Mouse (Mus musculus) brown adipose tissue, adult 24 weeks (tissue): ENCODE results near the gene Copg1. TPM values are rescaled to one million over a fixed set of nuclear protein-coding genes. Genes with fewer than 3 reads are reported as not detected.

Experiments
- H3K27ac ChIP-seq: fragments of 200-500 bp; replicated peaks from 2 replicates; pipeline ENCODE4 v1.5.1; 2012; ENCODE audit warnings: low read depth, mild to moderate bottlenecking, low read length
- H3K4me1 ChIP-seq: fragments of 200-500 bp; 2 replicates; pipeline ENCODE4 v1.6.1; 2012; ENCODE audit warnings: low read length, mixed read lengths; ENCODE audit not compliant: control insufficient read depth, insufficient read depth, insufficient read length
- H3K4me3 ChIP-seq: fragments of 200-500 bp; 2 replicates; pipeline ENCODE4 v1.5.1; 2012; ENCODE audit warnings: low read depth, mild to moderate bottlenecking, low read length, moderate library complexity; ENCODE audit not compliant: insufficient read depth
- polyA plus RNA-seq: library from polyadenylated mRNA; stranded (reverse); fragments of >200 nt; gene quantifications from 2 replicates; pipeline ENCODE4 v1.2.4, GENCODE M21; 2012; ENCODE audit not compliant: missing spikeins, insufficient read depth, insufficient read length

The Copg1 gene
- polyA plus RNA-seq: 40.1 and 45.5 TPM in 2 replicates

DNA sequence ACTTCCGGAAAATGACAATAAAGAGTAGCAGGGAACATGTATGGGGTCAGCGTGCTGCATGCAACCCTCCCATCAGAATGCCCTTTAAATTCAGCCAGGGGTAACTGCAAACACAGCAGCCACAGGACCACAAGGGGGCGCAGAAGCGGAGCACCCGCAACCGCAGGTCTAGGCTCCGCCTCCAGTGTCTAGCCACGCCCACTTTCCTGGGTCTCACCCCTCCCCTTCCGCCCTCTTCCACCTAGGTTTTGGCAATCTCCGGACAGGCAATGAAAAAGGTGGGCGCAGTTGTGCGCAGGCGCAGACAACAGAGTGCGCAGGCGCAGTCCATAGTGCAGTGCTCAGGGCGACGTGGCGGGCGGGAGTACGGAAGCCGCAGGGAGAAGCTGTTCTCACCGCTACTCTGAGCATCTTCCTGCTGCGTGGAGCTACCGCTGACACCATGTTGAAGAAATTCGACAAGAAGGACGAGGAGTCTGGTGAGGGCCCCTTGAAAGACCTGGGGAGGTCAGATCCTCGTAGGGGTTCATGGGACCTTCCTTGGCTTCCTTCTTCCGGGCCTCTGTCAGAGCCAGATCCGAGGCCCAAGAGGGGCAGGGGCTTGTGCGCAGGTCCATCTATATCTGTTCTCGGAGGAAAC, at the start of gene Copg1:
TSS of gene Copg1 (plus strand) at position 221 of the 640 bp plus-strand sequence.
- peak within 1 kb of the TSS; percentile 65 for H3K27ac ChIP-seq

DNA sequence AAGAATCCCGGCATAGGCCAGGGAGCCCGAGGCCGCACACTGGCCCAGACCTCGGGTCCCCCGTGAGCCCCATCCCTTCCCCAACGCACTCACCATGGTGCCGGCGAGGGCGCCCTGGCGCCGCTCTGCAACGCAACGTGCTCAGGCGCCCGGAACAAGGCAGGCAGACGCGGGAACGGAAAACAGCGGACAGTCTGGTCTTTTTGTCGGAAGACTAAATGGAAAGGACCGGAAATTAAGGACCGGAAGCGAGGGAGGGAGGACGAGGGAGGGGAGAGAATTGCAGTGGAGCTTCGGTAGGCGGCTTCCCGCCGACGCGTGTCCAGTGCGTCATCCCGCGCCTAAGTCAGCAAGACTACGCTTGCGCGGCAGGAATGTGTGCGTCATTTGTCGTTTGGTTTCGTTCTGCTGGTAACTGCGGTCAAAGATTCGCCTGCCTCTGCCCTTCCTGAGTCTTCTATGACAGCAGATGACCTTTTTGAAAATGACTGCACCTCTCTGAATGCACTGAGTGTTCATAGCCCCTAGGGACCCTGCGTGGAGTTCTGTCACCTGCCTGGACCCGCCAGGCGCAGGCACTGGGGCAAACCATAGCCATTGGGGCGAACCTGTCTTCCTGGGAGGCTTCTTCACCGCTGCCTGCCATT, 48.9 kb upstream of the Copg1 start, which contains the start of gene Isy1:
TSS of gene Isy1 (minus strand) at position 248 of the 647 bp plus-strand sequence.
- peak within 1 kb of the TSS; percentile 76 for H3K4me3 ChIP-seq
- peak within 1 kb of the TSS; percentile 96 for H3K27ac ChIP-seq
- H3K4me1 ChIP-seq: no peaks in the 10 kb centered on the region; the same call in 1 of the 2 replicates

More for the DNA sequence above, at the start of gene Copg1:
- H3K4me3 ChIP-seq: peak within 1 kb of the TSS; percentile 71
- H3K4me1 ChIP-seq: peaks cover 5% of the 10 kb centered on the region; the same call in 1 of the 2 replicates

DNA sequence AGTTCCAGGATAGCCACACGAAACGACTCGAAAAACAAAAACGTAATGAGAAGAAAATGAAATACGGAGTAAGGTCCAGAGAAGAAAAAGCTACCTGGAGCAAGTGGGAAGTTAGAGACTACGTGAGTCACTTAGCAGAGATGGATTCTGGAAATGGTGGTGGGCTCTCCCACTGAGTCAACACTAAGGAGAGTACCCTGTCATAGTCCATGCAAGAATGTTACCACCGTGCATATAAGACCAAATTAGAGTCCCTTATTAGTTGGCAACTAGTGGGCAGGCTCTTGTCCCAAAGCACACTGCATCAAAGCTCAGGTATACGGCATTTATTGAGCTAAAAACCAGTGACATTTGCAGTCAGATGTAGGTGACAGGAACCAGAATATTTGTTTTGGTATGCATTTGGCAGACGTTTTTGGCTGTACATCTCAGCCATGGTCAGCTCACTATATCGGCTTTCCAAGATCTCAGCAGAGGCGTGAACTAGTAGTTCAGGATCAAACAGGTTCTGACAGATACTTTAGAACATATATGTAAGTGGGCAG, 47.7 kb upstream of the Copg1 start:
- H3K27ac ChIP-seq: no peak overlapping the region
- H3K4me1 ChIP-seq: no peaks in the 10 kb centered on the region; the same call in 1 of the 2 replicates
- no peak overlapping the region for H3K4me3 ChIP-seq

DNA sequence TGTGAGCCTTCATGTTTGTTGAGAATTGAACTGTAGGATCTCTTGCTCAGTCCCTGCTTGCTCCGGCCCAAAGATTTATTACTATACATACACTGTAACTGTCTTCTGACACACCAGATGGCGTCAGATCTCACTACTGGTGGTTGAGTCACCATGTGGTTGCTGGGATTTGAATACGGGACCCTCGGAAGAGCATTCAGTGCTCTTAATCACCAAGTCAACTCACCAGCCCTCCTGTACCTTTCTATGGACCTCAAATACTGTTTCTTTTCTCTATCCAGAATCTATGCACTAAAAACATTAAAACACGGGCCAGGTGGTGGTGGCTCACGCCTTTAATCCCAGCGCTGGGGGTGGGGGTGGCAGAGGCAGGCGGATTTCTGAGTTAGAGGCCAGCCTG, 46.0 kb upstream of the Copg1 start:
- H3K27ac ChIP-seq: no peak overlapping the region
- no peak overlapping the region for H3K4me3 ChIP-seq
- H3K4me1 ChIP-seq: no peaks in the 10 kb centered on the region; the same call in 1 of the 2 replicates

DNA sequence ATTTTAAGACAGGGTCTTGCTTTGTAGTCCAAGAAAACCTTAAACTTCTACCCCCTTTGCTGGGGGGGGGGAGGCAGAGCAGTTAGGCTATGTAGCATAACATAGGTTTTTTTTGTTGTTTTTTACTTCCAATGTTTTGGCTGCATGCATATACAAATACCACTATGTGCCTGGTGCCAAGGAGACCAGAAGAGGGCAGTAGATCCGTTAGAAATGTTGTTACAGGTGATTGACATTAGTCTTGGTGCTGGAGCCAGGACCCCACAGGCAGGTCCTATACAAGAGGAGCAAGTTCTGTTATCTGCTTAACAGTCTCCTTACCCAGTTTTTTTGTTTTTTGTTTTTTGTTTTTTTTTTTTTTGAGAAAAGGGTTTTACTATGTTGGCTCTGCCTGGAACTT, 45.4 kb upstream of the Copg1 start:
- Histone ChIP-seq H3K4me3 (no peak overlapping the region), H3K27ac (no peak overlapping the region), H3K4me1 (no peaks in the 10 kb centered on the region; the same call in 1 of the 2 replicates)

DNA sequence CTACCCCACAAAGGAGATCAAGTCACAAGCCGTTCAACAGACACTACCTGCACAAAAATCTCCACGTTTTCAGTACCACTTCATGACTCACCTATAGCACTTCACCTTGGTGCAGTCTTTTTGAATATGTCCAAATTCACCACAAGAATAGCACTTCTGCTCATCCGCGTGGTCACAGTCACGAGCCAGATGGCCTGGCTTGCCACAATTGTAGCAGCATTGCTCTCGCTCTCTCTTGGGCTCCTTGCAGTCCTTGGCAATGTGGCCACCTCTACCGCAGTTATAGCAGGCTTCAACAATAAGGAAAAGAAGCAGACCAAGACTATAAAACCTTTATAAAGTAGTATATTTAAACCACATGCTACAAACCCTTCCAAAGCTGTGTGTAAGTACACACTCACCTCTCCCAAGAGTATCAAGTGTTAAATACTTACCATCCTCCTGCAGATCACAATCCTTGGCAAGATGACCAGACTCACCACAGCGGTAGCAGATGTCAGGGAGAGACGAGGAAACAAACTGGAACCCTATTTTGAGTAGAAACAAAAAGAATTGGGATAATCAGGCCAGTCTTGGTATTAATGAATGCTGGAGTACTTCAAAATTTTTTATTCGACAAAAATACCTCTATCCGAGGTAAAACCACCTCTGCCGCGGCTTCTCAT, 42.5 kb upstream of the Copg1 start:
- Histone ChIP-seq H3K4me1 (peaks cover 4% of the 10 kb centered on the region; the same call in 1 of the 2 replicates), H3K4me3 (no peak overlapping the region), H3K27ac (no peak overlapping the region)

DNA sequence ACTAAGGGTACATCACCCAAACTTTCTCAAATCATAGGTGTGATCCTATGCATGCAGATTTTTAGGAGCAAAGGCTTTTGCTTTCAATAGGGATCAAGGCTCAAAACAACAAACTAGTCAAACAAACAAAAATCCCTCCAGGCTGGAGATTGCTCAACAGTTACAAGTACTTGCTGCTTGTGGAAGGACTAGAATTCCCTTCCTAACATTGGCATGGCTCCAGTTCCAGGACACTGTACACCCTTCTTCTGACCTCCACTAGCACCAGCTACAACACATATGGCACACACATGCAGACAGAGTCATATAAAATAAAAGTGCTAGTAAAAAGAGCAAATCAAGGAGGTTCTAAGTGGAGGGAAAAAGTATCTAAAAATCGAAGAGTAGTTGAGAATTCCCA, 40.8 kb upstream of the Copg1 start:
- H3K27ac ChIP-seq: no peak overlapping the region
- H3K4me3 ChIP-seq: no peak overlapping the region
- peaks cover 4% of the 10 kb centered on the region; the same call in 1 of the 2 replicates for H3K4me1 ChIP-seq

DNA sequence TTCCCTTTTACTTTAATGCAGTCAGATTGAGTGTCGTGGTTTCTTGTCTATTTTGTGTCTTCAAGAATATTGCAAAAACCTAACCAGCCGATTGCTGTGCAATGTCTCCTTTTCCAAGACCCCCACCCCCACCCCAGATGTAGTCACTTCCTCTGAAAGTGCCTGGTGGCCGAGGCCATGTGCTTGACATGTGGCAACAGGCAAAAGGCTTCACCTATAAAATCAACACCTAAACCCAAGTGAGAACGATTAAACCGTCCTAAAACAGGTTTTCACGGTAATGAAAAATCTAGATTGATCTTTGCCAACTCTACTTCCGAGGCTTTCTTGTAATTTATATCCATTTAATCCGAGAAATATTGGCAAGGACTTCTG, 37.8 kb upstream of the Copg1 start:
- Histone ChIP-seq H3K4me3 (peak overlapping the region; percentile 92), H3K4me1 (peaks cover 4% of the 10 kb centered on the region; the same call in 1 of the 2 replicates), H3K27ac (peak overlapping the region; percentile 97)

DNA sequence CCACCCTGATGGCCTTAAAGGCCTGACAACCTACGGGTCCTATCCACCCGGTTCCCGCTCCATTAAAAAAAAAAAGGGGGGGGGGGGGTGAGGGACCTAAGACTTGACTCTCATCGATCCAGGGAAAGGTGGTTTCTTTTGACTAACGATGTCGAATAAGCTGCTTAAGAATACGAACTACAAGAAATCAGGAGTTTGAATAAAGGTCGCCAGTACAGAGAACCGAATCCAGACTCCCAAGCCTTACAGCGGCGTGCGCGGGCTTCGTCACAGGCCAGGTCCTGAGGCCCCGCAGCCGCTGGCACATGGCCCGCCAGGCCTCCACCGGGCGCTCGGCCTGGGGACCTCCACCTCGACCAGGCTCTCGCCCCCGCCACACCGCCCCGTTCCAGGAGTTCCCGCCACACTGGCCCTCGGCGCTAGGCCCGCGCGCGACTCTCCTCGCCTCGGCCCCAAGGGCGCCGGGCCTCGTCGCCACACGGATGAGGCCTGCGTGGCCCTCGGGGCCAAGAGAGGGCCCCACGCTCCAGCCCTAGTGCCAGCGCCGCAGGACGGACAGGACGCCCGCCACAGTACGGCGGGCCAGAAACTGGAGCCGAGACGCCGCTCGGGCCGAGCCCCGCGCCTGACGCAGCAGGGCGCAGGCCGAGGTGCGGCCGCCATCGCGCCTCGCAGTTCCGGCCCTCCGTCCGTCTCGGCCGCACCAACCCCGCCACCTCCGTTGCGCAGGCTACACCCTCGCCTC, 37.3 kb upstream of the Copg1 start:
- Histone ChIP-seq H3K4me3 (peak overlapping the region; percentile 92), H3K4me1 (peaks cover 4% of the 10 kb centered on the region; the same call in 1 of the 2 replicates), H3K27ac (peak overlapping the region; percentile 97)

DNA sequence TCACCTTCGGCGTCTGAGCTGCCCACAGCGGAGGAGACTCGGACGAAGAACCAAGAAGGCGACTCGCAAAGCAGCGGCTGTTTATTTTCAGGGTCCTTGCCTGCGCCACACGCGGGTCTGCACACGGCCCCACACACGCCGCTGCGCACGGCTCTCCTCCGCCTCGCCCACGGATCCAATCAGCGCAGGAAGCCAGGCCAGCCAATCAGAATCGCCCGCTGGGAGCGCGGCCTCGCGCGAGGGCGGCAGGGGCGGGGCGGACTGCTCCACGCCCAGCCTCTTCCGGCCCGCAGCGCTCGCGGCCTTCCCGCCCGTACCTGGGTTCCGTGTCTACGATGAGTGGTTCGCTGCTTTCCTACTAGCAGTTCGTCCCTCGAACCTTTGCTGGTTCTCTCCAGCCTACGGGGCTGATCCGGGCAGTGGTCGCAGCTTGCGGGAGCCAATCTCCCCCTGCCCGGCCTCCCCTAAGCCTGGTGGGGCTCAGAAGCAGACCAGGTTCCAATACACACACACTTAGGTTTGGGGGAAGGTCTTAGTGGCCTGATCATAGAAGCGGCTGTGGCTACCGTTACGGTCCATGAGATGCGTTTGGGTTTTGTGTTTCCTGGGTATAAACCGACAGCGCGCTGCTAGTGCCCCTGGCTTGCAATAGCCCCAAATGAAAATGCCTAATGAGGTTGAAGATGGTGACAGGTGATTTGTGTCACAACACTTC, 36.6 kb upstream of the Copg1 start, which contains the start of gene Cnbp:
TSS of gene Cnbp (minus strand) at position 207 of the 715 bp plus-strand sequence.
- Histone ChIP-seq H3K27ac (peak within 1 kb of the TSS; percentile 97), H3K4me3 (peak within 1 kb of the TSS; percentile 92), H3K4me1 (peaks cover 4% of the 10 kb centered on the region; the same call in 1 of the 2 replicates)

DNA sequence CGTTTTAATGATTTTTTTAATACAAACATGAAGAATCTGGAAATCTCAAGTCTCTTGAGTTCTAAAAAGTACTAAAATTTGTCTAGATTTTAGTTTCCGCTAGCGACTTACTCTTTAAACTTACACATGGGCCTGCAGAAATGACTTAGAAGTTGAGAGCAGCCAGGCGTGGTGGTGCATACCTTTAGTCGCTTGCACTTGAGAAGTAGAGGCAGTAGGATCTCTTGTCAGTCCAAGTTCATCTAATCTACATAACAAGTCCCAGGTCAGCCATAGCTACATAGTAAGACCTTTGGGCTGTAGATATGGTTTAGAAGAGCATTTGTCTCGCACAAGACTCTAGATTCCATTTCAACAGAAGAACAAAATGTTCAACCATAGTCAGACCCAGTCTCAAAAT, 35.7 kb upstream of the Copg1 start:
- Histone ChIP-seq H3K4me3 (no peak overlapping the region), H3K4me1 (peaks cover 4% of the 10 kb centered on the region; the same call in 1 of the 2 replicates), H3K27ac (no peak overlapping the region)

DNA sequence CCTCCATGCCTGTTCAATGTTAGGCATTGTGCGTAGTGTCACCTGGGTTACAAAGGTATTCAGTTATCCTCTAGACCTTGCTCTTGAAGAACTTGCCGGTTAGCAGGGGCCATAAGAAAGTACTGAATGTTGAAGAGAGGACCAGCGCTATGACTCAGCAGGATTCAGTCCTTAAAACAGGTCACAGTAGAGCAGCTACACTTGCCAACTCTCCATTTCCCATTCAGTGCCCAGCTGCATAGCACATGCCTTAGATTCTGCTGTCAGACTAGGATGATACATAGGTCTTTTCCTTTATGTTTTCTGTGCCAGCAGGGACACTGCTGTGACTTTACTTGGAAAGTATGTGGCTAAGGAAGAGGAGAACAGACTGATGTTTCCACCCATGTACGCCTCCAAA, 34.2 kb upstream of the Copg1 start:
- no peak overlapping the region for H3K27ac ChIP-seq

DNA sequence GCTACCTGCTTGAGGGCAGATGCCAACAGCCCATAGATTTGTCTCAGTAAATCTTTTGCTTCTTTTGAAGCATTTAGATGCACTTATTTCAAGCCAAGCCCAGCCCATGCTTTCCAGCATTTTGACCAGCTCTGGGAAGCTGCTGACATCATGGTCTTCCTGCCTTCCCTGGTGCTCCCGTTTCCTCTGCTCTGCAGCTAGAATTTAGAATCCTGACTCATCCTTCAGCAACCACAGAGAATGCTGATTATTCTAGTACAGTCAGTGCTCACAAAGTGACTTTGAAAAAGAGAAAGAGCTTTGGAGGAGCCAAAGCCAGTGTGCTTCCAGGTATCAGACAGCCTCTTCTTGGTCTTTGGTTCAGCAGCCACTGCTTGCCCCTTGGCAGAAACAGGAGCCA, 30.5 kb upstream of the Copg1 start:
- no peak overlapping the region for H3K27ac ChIP-seq
- no peaks in the 10 kb centered on the region for H3K4me1 ChIP-seq
- H3K4me3 ChIP-seq: no peak overlapping the region

More for the DNA sequence above, 34.2 kb upstream of the Copg1 start:
- Histone ChIP-seq H3K4me1 (peaks cover 2% of the 10 kb centered on the region; the same call in 1 of the 2 replicates), H3K4me3 (no peak overlapping the region)

DNA sequence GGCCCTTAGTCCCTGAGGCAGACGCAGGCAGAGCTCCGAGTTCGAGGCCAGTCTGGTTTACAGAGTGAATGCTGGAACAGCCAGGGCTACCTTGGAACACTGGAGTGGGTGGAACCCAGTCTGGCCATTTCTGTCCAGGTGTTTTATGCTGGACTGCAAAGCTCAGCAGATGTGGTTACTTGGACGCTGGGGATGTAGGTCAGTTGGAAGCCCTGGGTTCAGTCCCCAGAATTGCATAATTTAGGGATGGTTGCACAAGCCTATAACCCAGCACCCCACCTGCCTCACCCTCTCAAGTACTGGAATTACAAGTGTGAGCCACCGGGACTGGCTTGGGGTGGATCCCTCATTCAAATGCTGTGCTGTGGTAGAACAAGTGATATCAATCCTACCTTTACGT, 21.4 kb upstream of the Copg1 start:
- Histone ChIP-seq H3K27ac (no peak overlapping the region), H3K4me1 (no peaks in the 10 kb centered on the region; the same call in 1 of the 2 replicates), H3K4me3 (no peak overlapping the region)
